Mouse (Mus musculus): ENCODE measurements around the gene Rnf220. TPM values are rescaled to one million over a fixed set of nuclear protein-coding genes. Genes with fewer than 3 reads are reported as not detected.

Rnf220 gene
- total and polyA plus RNA-seq, 3 experiments = 64.4 to 117 (median 86.8) TPM

GRCm38 (mm10) chr4:117277021-117277420 lies 219.8 kb downstream of the Rnf220 start:
- in situ Hi-C loops (cut with MboI; ENCODE audit: low pct_ligation_motif_present, low pct_unique_long_range_greater_than_20kb, low sequenced_read_pairs) = no loop called here
- TF ChIP-seq NRF1 (IDR thresholded peaks at IDR 0.05; ENCODE audit: low read depth, low read length) (no peak), RCOR1 (conservative IDR thresholded peaks at IDR 0.05; ENCODE audit: low read depth, low read length) (no peak), CTCF (conservative IDR thresholded peaks at IDR 0.05 in 1 of 2, IDR thresholded peaks at IDR 0.05 in 1 of 2; ENCODE audit: low read depth in 2 of 2, low read length in 2 of 2) (no peak), MYC (IDR thresholded peaks at IDR 0.05; ENCODE audit: low read depth, low read length) (no peak), ZC3H11A (IDR thresholded peaks at IDR 0.05; ENCODE audit: low read depth, low read length) (no peak), RAD21 (IDR thresholded peaks at IDR 0.05; ENCODE audit: low read depth, low read length) (no peak), MEF2A (IDR thresholded peaks at IDR 0.05; ENCODE audit: borderline replicate concordance, low read depth, low read length) (no peak), JUND (conservative IDR thresholded peaks at IDR 0.05; ENCODE audit: low read depth, low read length) (no peak), NELFE (IDR thresholded peaks at IDR 0.05; ENCODE audit: low read depth, low read length) (no peak), CHD1 (IDR thresholded peaks at IDR 0.05; ENCODE audit: low read depth, low read length) (no peak), USF2 (conservative IDR thresholded peaks at IDR 0.05; ENCODE audit: low read depth, low read length) (no peak), ZNF384 (IDR thresholded peaks at IDR 0.05; ENCODE audit: low read depth, low read length) (no peak), POLR2A (IDR thresholded peaks at IDR 0.05; ENCODE audit: low read depth, low read length) (no peak), SMC3 (IDR thresholded peaks at IDR 0.05; ENCODE audit: low read depth, low read length) (no peak), MAX (IDR thresholded peaks at IDR 0.05; ENCODE audit: low read length) (no peak), TCF12 (IDR thresholded peaks at IDR 0.05; ENCODE audit: low read depth, low read length) (no peak)
- H3K79me2 ChIP-seq (replicated peaks; ENCODE audit: control insufficient read depth, extremely low read depth, insufficient read depth, poor library complexity, severe bottlenecking) = no peaks in the 10 kb centered on the region

DNA sequence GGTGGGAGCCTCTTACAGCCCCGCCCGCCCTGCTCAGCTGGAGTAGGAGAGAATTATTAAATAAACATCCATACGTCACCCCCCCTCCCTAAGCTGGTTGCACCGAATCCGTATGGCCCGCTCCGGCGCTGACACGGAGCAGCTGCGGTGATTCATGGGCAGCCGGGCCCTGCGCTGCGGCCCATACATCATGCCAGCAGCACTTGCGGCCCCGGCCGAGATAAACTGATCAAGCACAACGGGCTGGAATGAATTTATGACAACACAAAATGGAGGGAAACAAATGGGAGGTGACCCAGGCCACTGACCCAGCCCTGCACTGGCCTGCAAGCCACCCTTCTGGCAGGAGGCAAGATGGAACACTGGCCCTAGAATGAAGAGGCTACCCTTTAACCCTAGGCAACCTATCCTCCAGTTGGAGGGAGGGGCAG lies 220.6 kb downstream of the Rnf220 start:
- DNase-seq (ENCODE audit: extremely low read depth) = no peak
- Histone ChIP-seq H3K79me2 (replicated peaks; ENCODE audit: control insufficient read depth, extremely low read depth, insufficient read depth, poor library complexity, severe bottlenecking) (no peaks in the 10 kb centered on the region), H3K4me1 (ENCODE audit: control insufficient read depth in 1 of 2, insufficient read depth in 2 of 2) (peaks cover 11 to 31% of the 10 kb centered on the region in 2 experiments), H3K4me2 (ENCODE audit: insufficient read depth, low read depth, poor library complexity, severe bottlenecking) (no peak overlapping the region), H3K27ac (ENCODE audit: insufficient read depth, low read depth) (no peak overlapping the region), H3K9ac (ENCODE audit: insufficient read depth, low read depth) (no peak overlapping the region), H3K36me3 (replicated peaks in 1 of 2; ENCODE audit: control insufficient read depth in 1 of 2, insufficient read depth in 1 of 2, low read length in 1 of 2) (peaks cover 75 to 100% of the 10 kb centered on the region in 2 experiments), H3K4me3 (replicated peaks in 1 of 3; ENCODE audit: low read depth in 2 of 3, low read length in 2 of 3, poor library complexity in 1 of 3) (no peak overlapping the region), H3K27me3 (replicated peaks) (no peaks in the 10 kb centered on the region), H3K9me3 (replicated peaks; ENCODE audit: low read length) (peaks cover 34% of the 10 kb centered on the region)
- in situ Hi-C loops (cut with MboI; ENCODE audit: low pct_ligation_motif_present, low pct_unique_long_range_greater_than_20kb, low sequenced_read_pairs) = no loop called here
- dilution Hi-C loops (cut with MboI; ENCODE audit: extremely low pct_ligation_motif_present, extremely low pct_unique_long_range_greater_than_20kb, low sequenced_read_pairs) = no loop called here
- TF ChIP-seq ELF1 (IDR thresholded peaks at IDR 0.05; ENCODE audit: low read depth, low read length) = no peak
- TF ChIP-seq MXI1 (IDR thresholded peaks at IDR 0.05; ENCODE audit: low read depth, low read length) = no peak
- TF ChIP-seq USF2 (conservative IDR thresholded peaks at IDR 0.05; ENCODE audit: low read depth, low read length) = no peak
- TF ChIP-seq ZMIZ1 (IDR thresholded peaks at IDR 0.05; ENCODE audit: low read depth, low read length) = no peak
- no peak for TF ChIP-seq TCF12 (IDR thresholded peaks at IDR 0.05; ENCODE audit: low read depth, low read length)
- no peak for TF ChIP-seq CHD2 (IDR thresholded peaks at IDR 0.05; ENCODE audit: low read length)
- no peak for TF ChIP-seq UBTF (IDR thresholded peaks at IDR 0.05; ENCODE audit: low read depth, low read length)
- TF ChIP-seq MEF2A (IDR thresholded peaks at IDR 0.05; ENCODE audit: borderline replicate concordance, low read depth, low read length) = no peak
- no peak for TF ChIP-seq SIN3A (IDR thresholded peaks at IDR 0.05; ENCODE audit: low read length)
- no peak for TF ChIP-seq ZKSCAN1 (IDR thresholded peaks at IDR 0.05; ENCODE audit: borderline replicate concordance, low read depth, low read length)

More at GRCm38 (mm10) chr4:117277021-117277420, 219.8 kb downstream of the Rnf220 start:
- no peaks in the 10 kb centered on the region for H3K27me3 ChIP-seq (replicated peaks)
- H3K27ac ChIP-seq (ENCODE audit: insufficient read depth, low read depth) = no peak overlapping the region
- no peak overlapping the region for H3K4me3 ChIP-seq (replicated peaks in 1 of 3; ENCODE audit: low read depth in 2 of 3, low read length in 2 of 3, poor library complexity in 1 of 3)
- H3K9ac ChIP-seq (ENCODE audit: insufficient read depth, low read depth) = no peak overlapping the region
- peaks cover 34% of the 10 kb centered on the region for H3K9me3 ChIP-seq (replicated peaks; ENCODE audit: low read length)
- DNase-seq (ENCODE audit: extremely low read depth) = no peak
- H3K4me2 ChIP-seq (ENCODE audit: insufficient read depth, low read depth, poor library complexity, severe bottlenecking) = no peak overlapping the region
- H3K4me1 ChIP-seq (ENCODE audit: control insufficient read depth in 1 of 2, insufficient read depth in 2 of 2) = peaks cover 11 to 31% of the 10 kb centered on the region in 2 experiments
- dilution Hi-C loops (cut with MboI; ENCODE audit: extremely low pct_ligation_motif_present, extremely low pct_unique_long_range_greater_than_20kb, low sequenced_read_pairs) = no loop called here
- H3K36me3 ChIP-seq (replicated peaks in 1 of 2; ENCODE audit: control insufficient read depth in 1 of 2, insufficient read depth in 1 of 2, low read length in 1 of 2) = peaks cover 74 to 100% of the 10 kb centered on the region in 2 experiments

Data from CH12.LX (cell line).